Mouse (Mus musculus) forebrain, embryonic 13.5 days (tissue): ENCODE measurements around the gene Cdkal1. TPM values are rescaled to one million over a fixed set of nuclear protein-coding genes. Genes with fewer than 3 reads are reported as not detected.

Experiments
- ATAC-seq: fragments of 200-750 bp; cut with Nextera tagmentation; 2 replicates; pipeline ENCODE4 v1.8.0; 2017
- H3K27ac ChIP-seq: fragments of 300-500 bp; sonication (generic); 2 replicates; pipeline ENCODE4 v1.5.1; 2015; ENCODE audit warnings: inconsistent platforms, mild to moderate bottlenecking, moderate library complexity
- H3K27me3 ChIP-seq: fragments of 300-500 bp; sonication (generic); 2 replicates; pipeline ENCODE4 v1.6.1; 2015; ENCODE audit warnings: mild to moderate bottlenecking, inconsistent platforms
- H3K36me3 ChIP-seq: fragments of 300-500 bp; sonication (generic); 2 replicates; pipeline ENCODE4 v1.6.1; 2015; ENCODE audit warnings: mild to moderate bottlenecking, inconsistent platforms; ENCODE audit not compliant: poor library complexity, severe bottlenecking
- H3K4me1 ChIP-seq: fragments of 300-500 bp; sonication (generic); 2 replicates; pipeline ENCODE4 v1.6.1; 2015; ENCODE audit warnings: inconsistent platforms
- H3K4me2 ChIP-seq: fragments of 300-500 bp; sonication (generic); 2 replicates; pipeline ENCODE4 v1.6.1; 2015; ENCODE audit warnings: inconsistent platforms, mild to moderate bottlenecking, moderate library complexity
- H3K4me3 ChIP-seq: fragments of 300-500 bp; sonication (generic); 2 replicates; pipeline ENCODE4 v1.5.1; 2015; ENCODE audit warnings: mild to moderate bottlenecking, inconsistent platforms
- H3K9ac ChIP-seq: fragments of 300-500 bp; sonication (generic); 2 replicates; pipeline ENCODE4 v1.6.1; 2015; ENCODE audit warnings: mild to moderate bottlenecking, inconsistent platforms
- H3K9me3 ChIP-seq: fragments of 300-500 bp; sonication (generic); replicated peaks from 2 replicates; pipeline ENCODE4 v1.6.1; 2016; ENCODE audit warnings: inconsistent platforms
- WGBS: fragments of 180-500 bp; shearing (Covaris S2); methylation state at CpG from one replicate; pipeline ENCODE4 v1.1.7; 2015; 5-methylcytosine and 5-hydroxymethylcytosine counted together
- polyA plus RNA-seq: library from polyadenylated mRNA; unstranded; fragments of >200 nt; fragmentation: Nextera tagmentation; extraction: Ambion mirVana; gene quantifications from 2 replicates; pipeline ENCODE4 v1.2.1, GENCODE M21; 2015

The Cdkal1 gene
- polyA plus RNA-seq, 1 experiment from 2014 or later: 29.5 TPM

- Histone ChIP-seq H3K9ac (no peak overlapping the region), H3K4me1 (peaks cover 11% of the 10 kb centered on the region), H3K36me3 (no peaks in the 10 kb centered on the region), H3K4me2 (no peak overlapping the region), H3K9me3 (no peaks in the 10 kb centered on the region), H3K27me3 (no peaks in the 10 kb centered on the region), H3K27ac (0 out of 2 replicates have a peak overlapping the region, but pooled peaks have one; percentile 20), H3K4me3 (no peak overlapping the region)
- ATAC-seq: no peak
- WGBS: 71% methylated on average over 5 of the region's 5 CpGs
Measured at GRCm38 (mm10) chr13:29403217-29403616, 452.3 kb downstream of the Cdkal1 start.

- H3K4me3 ChIP-seq: no peak overlapping the region
- no peaks in the 10 kb centered on the region for H3K27me3 ChIP-seq
- ATAC-seq: no peak
- no peak overlapping the region for H3K27ac ChIP-seq
- WGBS: 35% methylated on average over 3 of the region's 3 CpGs
- H3K9me3 ChIP-seq: no peaks in the 10 kb centered on the region
- H3K36me3 ChIP-seq: no peaks in the 10 kb centered on the region
- H3K9ac ChIP-seq: no peak overlapping the region
- H3K4me1 ChIP-seq: peaks cover 11% of the 10 kb centered on the region
- no peak overlapping the region for H3K4me2 ChIP-seq
Measured at GRCm38 (mm10) chr13:29402526-29403040, 452.9 kb downstream of the Cdkal1 start.

- ATAC-seq: no peak; the same call in 1 of the 2 replicates
- 70% methylated on average over 5 of the region's 5 CpGs for WGBS
- no peak overlapping the region for H3K27ac ChIP-seq
Measured at GRCm38 (mm10) chr13:29399908-29400307, 455.6 kb downstream of the Cdkal1 start.

GRCm38 (mm10) chr13:29398456-29398855, 457.0 kb downstream of the Cdkal1 start:
- Histone ChIP-seq H3K36me3 (no peaks in the 10 kb centered on the region), H3K9ac (no peak overlapping the region), H3K9me3 (no peaks in the 10 kb centered on the region), H3K4me1 (peaks cover 11% of the 10 kb centered on the region), H3K27me3 (no peaks in the 10 kb centered on the region), H3K4me3 (no peak overlapping the region), H3K27ac (no peak overlapping the region), H3K4me2 (no peak overlapping the region)
- no peak for ATAC-seq
- 46% methylated on average over 2 of the region's 2 CpGs for WGBS

More at GRCm38 (mm10) chr13:29399908-29400307, 455.6 kb downstream of the Cdkal1 start:
- no peak overlapping the region for H3K4me2 ChIP-seq
- H3K4me3 ChIP-seq: no peak overlapping the region
- no peaks in the 10 kb centered on the region for H3K27me3 ChIP-seq
- no peaks in the 10 kb centered on the region for H3K36me3 ChIP-seq
- no peak overlapping the region for H3K9ac ChIP-seq
- peaks cover 11% of the 10 kb centered on the region for H3K4me1 ChIP-seq
- no peaks in the 10 kb centered on the region for H3K9me3 ChIP-seq

- H3K27me3 ChIP-seq: no peaks in the 10 kb centered on the region
- no peaks in the 10 kb centered on the region for H3K36me3 ChIP-seq
- ATAC-seq: peak; percentile 30; the same call in 1 of the 2 replicates
- H3K9me3 ChIP-seq: no peaks in the 10 kb centered on the region
- H3K4me1 ChIP-seq: 0 out of 2 replicates have a peak, but pooled peaks cover 6% of the 10 kb centered on the region
- no peak overlapping the region for H3K4me2 ChIP-seq
- no peak overlapping the region for H3K9ac ChIP-seq
- 88% methylated on average over 4 of the region's 4 CpGs for WGBS
- H3K27ac ChIP-seq: no peak overlapping the region
- H3K4me3 ChIP-seq: no peak overlapping the region
Measured at GRCm38 (mm10) chr13:29395694-29396093, 459.8 kb downstream of the Cdkal1 start.

GRCm38 (mm10) chr13:29390025-29390424, 465.4 kb downstream of the Cdkal1 start:
- H3K4me3 ChIP-seq: no peak overlapping the region
- H3K27ac ChIP-seq: no peak overlapping the region
- H3K27me3 ChIP-seq: no peaks in the 10 kb centered on the region
- H3K4me2 ChIP-seq: no peak overlapping the region
- 85% methylated on average over 5 of the region's 5 CpGs for WGBS
- H3K9ac ChIP-seq: no peak overlapping the region
- ATAC-seq: no peak
- no peaks in the 10 kb centered on the region for H3K36me3 ChIP-seq
- H3K4me1 ChIP-seq: no peaks in the 10 kb centered on the region
- H3K9me3 ChIP-seq: no peaks in the 10 kb centered on the region

- Histone ChIP-seq H3K9ac (no peak overlapping the region), H3K27ac (no peak overlapping the region), H3K36me3 (no peaks in the 10 kb centered on the region), H3K4me2 (no peak overlapping the region), H3K4me1 (no peaks in the 10 kb centered on the region), H3K4me3 (no peak overlapping the region), H3K9me3 (no peaks in the 10 kb centered on the region), H3K27me3 (no peaks in the 10 kb centered on the region)
- WGBS: 77% methylated on average over 3 of the region's 3 CpGs
- ATAC-seq: no peak
Measured at GRCm38 (mm10) chr13:29388918-29389317, 466.6 kb downstream of the Cdkal1 start.

GRCm38 (mm10) chr13:29377572-29377971, 477.9 kb downstream of the Cdkal1 start:
- Histone ChIP-seq H3K27me3 (no peaks in the 10 kb centered on the region), H3K4me2 (no peak overlapping the region), H3K27ac (peak overlapping the region; percentile 44), H3K4me3 (no peak overlapping the region), H3K9ac (no peak overlapping the region), H3K4me1 (peaks cover 44% of the 10 kb centered on the region), H3K9me3 (no peaks in the 10 kb centered on the region), H3K36me3 (no peaks in the 10 kb centered on the region)
- 70% methylated on average over 2 of the region's 2 CpGs for WGBS
- ATAC-seq: no peak

GRCm38 (mm10) chr13:29371916-29372315, 483.6 kb downstream of the Cdkal1 start:
- Histone ChIP-seq H3K4me1 (peaks cover 74% of the 10 kb centered on the region), H3K4me2 (peak overlapping the region; percentile 21)
- ATAC-seq: peak; percentile 61

GRCm38 (mm10) chr13:29371466-29371771, 484.1 kb downstream of the Cdkal1 start:
- H3K4me1 ChIP-seq: peaks cover 69% of the 10 kb centered on the region
- peak; percentile 77 for ATAC-seq
- H3K27ac ChIP-seq: peak overlapping the region; percentile 97

More at GRCm38 (mm10) chr13:29371916-29372315, 483.6 kb downstream of the Cdkal1 start:
- no peaks in the 10 kb centered on the region for H3K9me3 ChIP-seq
- peak overlapping the region; percentile 34; the same call in 1 of the 2 replicates for H3K9ac ChIP-seq
- H3K4me3 ChIP-seq: no peak overlapping the region
- no peaks in the 10 kb centered on the region for H3K27me3 ChIP-seq
- WGBS: 12% methylated on average over 3 of the region's 3 CpGs
- H3K36me3 ChIP-seq: no peaks in the 10 kb centered on the region
- H3K27ac ChIP-seq: peak overlapping the region; percentile 97

GRCm38 (mm10) chr13:29370731-29371465, 484.6 kb downstream of the Cdkal1 start:
- 1% methylated on average over 5 of the region's 5 CpGs for WGBS
- ATAC-seq: peak; percentile 94
- no peak overlapping the region for H3K4me3 ChIP-seq
- H3K36me3 ChIP-seq: no peaks in the 10 kb centered on the region
- peak overlapping the region; percentile 97 for H3K27ac ChIP-seq
- H3K9me3 ChIP-seq: no peaks in the 10 kb centered on the region
- H3K4me1 ChIP-seq: peaks cover 65% of the 10 kb centered on the region
- no peak overlapping the region for H3K9ac ChIP-seq
- H3K27me3 ChIP-seq: no peaks in the 10 kb centered on the region
- peak overlapping the region; percentile 45 for H3K4me2 ChIP-seq

More at GRCm38 (mm10) chr13:29371466-29371771, 484.1 kb downstream of the Cdkal1 start:
- no peaks in the 10 kb centered on the region for H3K36me3 ChIP-seq
- peak overlapping the region; percentile 45 for H3K4me2 ChIP-seq
- H3K9ac ChIP-seq: no peak overlapping the region
- no peaks in the 10 kb centered on the region for H3K9me3 ChIP-seq
- no peaks in the 10 kb centered on the region for H3K27me3 ChIP-seq
- H3K4me3 ChIP-seq: no peak overlapping the region
- WGBS: 3% methylated on average over 4 of the region's 4 CpGs

- H3K4me2 ChIP-seq: no peak overlapping the region
- peaks cover 73% of the 10 kb centered on the region for H3K4me1 ChIP-seq
- no peaks in the 10 kb centered on the region for H3K36me3 ChIP-seq
- WGBS: 46% methylated on average over 6 of the region's 6 CpGs
- no peak overlapping the region for H3K27ac ChIP-seq
- ATAC-seq: no peak
- H3K4me3 ChIP-seq: no peak overlapping the region
- no peaks in the 10 kb centered on the region for H3K27me3 ChIP-seq
- no peaks in the 10 kb centered on the region for H3K9me3 ChIP-seq
- no peak overlapping the region for H3K9ac ChIP-seq
Measured at GRCm38 (mm10) chr13:29368806-29369205, 486.7 kb downstream of the Cdkal1 start.
